Mouse (Mus musculus): ENCODE results near the gene Sos2.
A peak's percentile ranks its signal among the peaks of the same experiment; 100 is the strongest.
"Not testable (repeated sequence)": the region's sequence is repeated elsewhere in the genome, so short reads cannot be mapped to it uniquely, and the experiment has no call there.

Gene Sos2

DNA sequence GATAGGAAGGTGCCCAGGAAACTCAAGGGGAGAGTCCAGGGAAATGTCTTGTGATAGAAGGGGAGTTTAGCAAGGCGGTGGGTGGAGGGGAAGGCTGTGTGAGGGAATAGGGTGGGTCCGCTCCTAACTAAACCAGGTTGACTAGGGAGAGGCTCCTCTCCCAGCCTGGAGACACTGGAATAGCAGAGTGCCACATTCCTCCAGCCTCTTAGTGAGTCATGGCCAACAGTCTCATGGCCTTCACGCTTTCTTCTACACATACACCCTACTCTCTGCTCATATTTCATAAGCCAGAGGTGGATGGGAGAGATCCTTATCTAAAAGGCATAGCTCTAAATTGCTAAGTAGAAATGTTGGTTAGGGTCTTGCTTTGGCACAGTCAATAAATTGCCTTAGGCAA is 111.7 kb downstream of the Sos2 start:
- peak in 1 of 2 experiments; percentile 50 for DNase-seq (ENCODE audit: low spot score in 2 of 2)

DNA sequence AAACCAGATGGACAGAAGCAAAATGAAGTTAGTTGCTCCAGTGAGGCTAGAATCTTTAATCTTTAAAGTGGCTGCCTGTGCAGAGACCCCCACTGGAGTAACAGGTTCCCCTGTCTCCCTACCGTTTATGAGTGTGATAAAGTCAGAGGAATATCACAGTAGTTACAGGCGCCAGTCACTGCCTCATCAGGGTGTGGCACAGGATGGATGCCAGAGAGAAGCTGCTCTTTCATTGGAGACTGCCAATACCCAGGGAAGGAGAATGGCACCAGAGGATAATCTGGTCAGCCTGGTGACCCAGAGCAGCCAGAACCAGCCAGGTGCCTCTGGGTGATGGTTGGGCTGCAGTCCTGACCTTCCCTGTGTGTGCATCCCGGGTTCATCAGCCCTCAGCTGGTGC is 113.4 kb downstream of the Sos2 start:
- DNase-seq (ENCODE audit: low spot score in 2 of 2): no peak

DNA sequence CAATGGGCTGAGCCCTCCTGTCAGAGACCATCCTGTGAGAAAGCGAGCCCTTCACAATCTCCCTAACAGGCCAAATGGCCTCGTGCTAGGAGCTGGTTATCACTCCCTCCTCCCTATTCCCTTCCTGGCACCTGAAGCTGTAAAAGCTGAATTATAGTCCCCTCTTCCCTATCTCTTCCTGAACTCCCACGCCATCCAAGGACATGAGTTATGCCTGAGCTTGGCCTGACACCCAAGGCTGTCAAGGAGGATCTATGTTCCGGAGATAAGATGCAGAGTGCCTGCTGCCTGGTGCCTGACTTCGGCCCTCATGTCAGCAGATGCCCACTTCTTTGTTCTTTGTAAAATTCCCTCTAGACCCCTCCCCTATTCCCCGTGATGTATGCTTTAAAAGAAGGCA is 120.6 kb downstream of the Sos2 start:
- DNase-seq (ENCODE audit: low spot score in 2 of 2): not testable (repeated sequence)

DNA sequence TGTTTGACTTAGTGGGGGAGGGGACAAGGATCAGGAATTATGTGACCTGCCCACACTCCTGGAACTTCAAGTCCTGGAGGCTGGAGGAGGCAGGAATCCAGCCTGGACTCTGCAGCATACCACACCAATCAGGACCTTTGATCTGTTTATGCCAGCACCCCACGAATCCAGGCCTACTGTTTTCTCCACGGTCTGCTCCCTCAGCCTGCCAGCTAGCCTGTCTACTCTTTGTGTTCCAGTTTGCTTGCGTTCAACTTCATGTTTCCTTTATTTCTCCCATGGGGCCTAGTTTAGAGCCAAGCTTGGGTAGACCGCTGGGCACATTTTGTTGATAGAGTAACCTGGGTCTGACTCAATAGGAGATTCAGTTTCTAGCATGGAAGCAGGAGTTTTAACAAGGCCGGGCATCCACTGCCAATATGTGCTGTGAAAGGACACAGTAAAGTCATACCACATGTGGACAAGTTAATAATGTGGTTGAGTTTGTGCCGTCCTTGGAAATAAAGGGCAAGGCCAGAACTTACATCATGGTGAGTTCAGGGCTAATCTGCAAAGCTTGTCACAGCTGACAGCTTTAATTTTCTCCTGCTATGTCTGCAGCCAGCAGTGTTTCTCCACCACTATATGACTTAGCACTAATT is 125.3 kb downstream of the Sos2 start:
- DNase-seq (ENCODE audit: low spot score in 2 of 2): no peak

GRCm38 (mm10) chr12:69545456-69546178 is 136.0 kb downstream of the Sos2 start:
- DNase-seq (ENCODE audit: low spot score in 2 of 2): no peak

DNA sequence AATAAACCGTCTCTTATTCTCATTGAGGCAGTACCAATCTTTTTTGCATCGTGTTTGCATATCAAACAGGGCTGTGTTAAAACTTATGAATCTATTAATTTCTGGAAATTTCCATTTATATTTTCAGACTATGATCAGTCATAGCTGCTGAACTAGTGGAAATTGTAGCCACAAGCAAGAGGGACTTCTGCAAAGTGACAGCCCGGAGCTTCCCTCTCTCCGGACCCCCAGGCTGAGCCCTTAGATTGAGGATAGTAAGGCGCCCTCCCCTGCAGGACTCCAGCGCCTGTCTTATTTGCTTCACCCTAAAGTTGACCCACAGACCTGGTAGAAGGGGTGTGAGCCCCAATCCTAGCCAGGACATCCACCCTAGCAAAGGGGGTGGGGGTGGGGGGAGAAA is 136.7 kb downstream of the Sos2 start:
- DNase-seq (ENCODE audit: low spot score in 2 of 2): no peak

DNA sequence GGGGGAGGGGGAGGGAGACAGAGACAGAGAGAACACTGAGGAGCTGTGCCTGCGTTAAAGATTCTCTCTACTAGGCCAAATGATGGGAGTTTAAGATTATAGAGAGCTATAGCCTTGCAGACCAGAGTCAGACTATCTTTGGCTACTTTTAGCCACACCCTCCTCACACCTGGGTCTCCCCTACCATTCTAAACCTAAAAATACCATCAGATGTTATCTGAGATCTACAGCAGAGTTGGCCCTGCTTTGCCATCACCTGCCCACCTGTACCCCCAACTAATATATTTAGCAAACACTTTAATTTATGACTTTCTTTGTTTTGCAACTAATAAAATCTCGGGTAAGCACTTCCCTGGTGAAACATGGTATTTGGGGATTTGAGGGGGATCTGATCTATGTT is 137.1 kb downstream of the Sos2 start:
- no peak for DNase-seq (ENCODE audit: low spot score in 2 of 2)

DNA sequence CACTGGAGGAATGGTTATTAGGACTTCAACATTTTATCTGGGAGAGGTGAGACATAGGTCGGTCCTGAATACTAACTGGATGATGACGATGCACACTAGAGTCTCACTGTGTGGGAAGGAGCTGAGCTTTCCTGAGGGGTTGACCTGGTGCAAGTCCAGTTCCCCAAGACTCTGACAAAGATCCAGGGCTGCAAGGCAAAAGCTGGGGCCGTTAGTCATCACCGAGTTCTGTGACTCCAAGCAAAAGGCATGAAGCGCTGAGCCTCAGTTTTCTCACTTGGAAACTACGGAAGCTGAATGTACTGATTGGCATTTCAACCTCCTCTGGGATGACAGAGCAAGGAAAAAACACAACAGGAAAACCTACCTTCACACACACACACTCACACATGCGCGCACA is 139.3 kb downstream of the Sos2 start:
- no peak for DNase-seq (ENCODE audit: low spot score in 2 of 2)

GRCm38 (mm10) chr12:69541663-69542062 is 140.0 kb downstream of the Sos2 start:
- peak; percentile 37 to 71 for DNase-seq (ENCODE audit: low spot score in 2 of 2)

GRCm38 (mm10) chr12:69539353-69539752 is 142.3 kb downstream of the Sos2 start:
- DNase-seq (ENCODE audit: low spot score in 2 of 2): no peak

DNA sequence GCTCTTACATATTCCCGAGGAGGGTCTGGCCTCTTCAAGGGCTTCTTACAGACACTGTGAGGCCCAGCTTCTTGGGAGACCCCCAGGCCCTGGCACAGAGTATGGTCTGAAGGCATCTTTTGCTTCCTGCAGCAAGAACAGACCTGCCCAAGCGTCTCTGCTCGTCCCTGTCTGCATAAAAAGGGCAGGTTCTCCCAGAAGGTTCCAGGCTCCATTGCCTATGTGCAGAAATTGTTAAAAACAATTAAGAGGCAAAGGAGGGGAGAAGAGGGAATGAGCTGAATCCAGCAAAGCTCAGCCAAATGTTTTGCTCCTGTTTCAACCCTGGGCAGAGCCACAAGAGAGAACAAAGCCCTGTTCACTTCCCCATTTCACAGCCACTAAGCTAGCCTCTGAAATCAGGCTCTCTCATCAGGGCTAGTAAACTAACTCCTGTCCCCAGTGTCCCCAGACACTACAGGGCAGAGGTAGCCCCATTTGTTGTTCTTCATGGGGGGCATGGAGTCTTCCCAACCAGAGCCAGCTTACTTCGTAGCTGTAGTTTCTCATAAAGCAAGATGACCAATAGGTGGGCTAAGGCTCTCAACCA is 143.2 kb downstream of the Sos2 start:
- DNase-seq (ENCODE audit: low spot score in 2 of 2): peak; percentile 22 to 70

GRCm38 (mm10) chr12:69537675-69538361 is 143.8 kb downstream of the Sos2 start:
- peak in 1 of 2 experiments; percentile 33 for DNase-seq (ENCODE audit: low spot score in 2 of 2)

GRCm38 (mm10) chr12:69537243-69537674 is 144.4 kb downstream of the Sos2 start:
- DNase-seq (ENCODE audit: low spot score in 2 of 2): no peak

GRCm38 (mm10) chr12:69536616-69537242 is 144.9 kb downstream of the Sos2 start:
- no peak for DNase-seq (ENCODE audit: low spot score in 2 of 2)

All from spleen, postnatal 4 days (tissue).